Mouse (Mus musculus) CD4-positive, CD25-positive, alpha-beta regulatory T cell (primary cell): ENCODE results near the gene Wdr5b. TPM values are rescaled to one million over a fixed set of nuclear protein-coding genes. Genes with fewer than 3 reads are reported as not detected.

Experiments used
- polyA plus RNA-seq: library from polyadenylated mRNA; unstranded; fragments of 100-300 nt; shearing (Covaris generic); gene quantifications from one replicate; pipeline ENCODE4 v1.2.1, GENCODE M21; 2017

Wdr5b gene
- polyA plus RNA-seq = 6.9 TPM

GRCm38 (mm10) chr16:36040640-36041624 is at the start of gene Wdr5b:
Gene Wdr5b (plus strand): TSS chr16:36041190.

GRCm38 (mm10) chr16:36071450-36072379 is 30.7 kb downstream of the Wdr5b start, which contains the start of the genes Fam162a and Ccdc58:
Gene Fam162a (minus strand): TSS chr16:36071594.
Gene Ccdc58 (plus strand): TSS chr16:36071685.

Other genes starting within 250 kb of the Wdr5b start
- gene Parp14, start 169.6 kb upstream of the Wdr5b start, polyA plus RNA-seq = 80.7 TPM
- 89.2 TPM for gene Parp9, start 102.7 kb upstream of the Wdr5b start, polyA plus RNA-seq
- gene Dtx3l, start 102.0 kb upstream of the Wdr5b start, polyA plus RNA-seq = 68.3 TPM
- 64.2 TPM for gene Kpna1, start 62.4 kb upstream of the Wdr5b start, polyA plus RNA-seq
- 125 TPM for gene Fam162a, start 30.4 kb downstream of the Wdr5b start, polyA plus RNA-seq
- gene Ccdc58, start 30.5 kb downstream of the Wdr5b start, polyA plus RNA-seq = 33.3 TPM
- 0.06 TPM for gene Csta1, start 90.1 kb downstream of the Wdr5b start, polyA plus RNA-seq
- gene Stfa2l1, start 115.6 kb downstream of the Wdr5b start, polyA plus RNA-seq = not detected
- gene Gm5483, start 143.0 kb downstream of the Wdr5b start, polyA plus RNA-seq = not detected
- gene Gm5416, start 169.2 kb downstream of the Wdr5b start, polyA plus RNA-seq = not detected
- not detected for gene 2010005H15Rik, start 180.3 kb downstream of the Wdr5b start, polyA plus RNA-seq
- not detected for gene Stfa1, start 235.8 kb downstream of the Wdr5b start, polyA plus RNA-seq